Mouse (Mus musculus) left cerebral cortex, postnatal 4 days (tissue): ENCODE measurements around the gene Cfap54. TPM values are rescaled to one million over a fixed set of nuclear protein-coding genes. Genes with fewer than 3 reads are reported as not detected.
A peak's percentile ranks its signal among the peaks of the same experiment; 100 is the strongest.

Source experiments
- DNase-seq: peaks from one replicate; pipeline ENCODE4 v3.0.0-alpha.2; 2022
- intact Hi-C: fragments of 180-260 bp; cut with DNase I; formaldehyde crosslinking; loops from one replicate; pipeline ENCODE4 v1.15.1; 2025
- total RNA-seq, 2 experiments: library from RNA; stranded (reverse); gene quantifications; 2 replicates each; pipeline ENCODE4 v1.2.3; 2021

Cfap54 gene
- total RNA-seq, 2 experiments from 2014 or later: 9.8 to 12.1 TPM

DNA sequence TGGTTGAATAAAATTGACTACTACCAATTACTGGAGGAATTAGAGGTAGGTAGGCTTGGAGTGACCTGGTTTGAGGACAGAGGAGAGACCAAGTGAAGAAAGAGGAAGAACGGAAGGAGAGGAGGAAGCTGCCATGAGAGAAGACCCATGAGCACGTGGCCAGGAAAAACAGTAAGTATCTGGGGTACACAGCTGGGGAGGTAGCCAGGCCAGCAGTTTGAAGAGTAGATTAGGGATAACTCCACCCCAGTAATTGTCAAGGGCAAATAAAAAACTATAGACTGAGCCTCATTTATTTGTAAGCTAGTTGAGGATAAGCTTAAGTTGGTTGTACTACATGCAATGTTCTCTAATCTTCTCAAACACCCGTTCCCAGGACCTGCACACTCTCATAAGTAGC is 116.3 kb downstream of the Cfap54 start:
- intact Hi-C loops: no loop called here

GRCm38 (mm10) chr10:92950044-92950443 is 131.4 kb downstream of the Cfap54 start:
- no peak for DNase-seq
- intact Hi-C loops: no loop called here

More for the DNA sequence above, 116.3 kb downstream of the Cfap54 start:
- no peak for DNase-seq

DNA sequence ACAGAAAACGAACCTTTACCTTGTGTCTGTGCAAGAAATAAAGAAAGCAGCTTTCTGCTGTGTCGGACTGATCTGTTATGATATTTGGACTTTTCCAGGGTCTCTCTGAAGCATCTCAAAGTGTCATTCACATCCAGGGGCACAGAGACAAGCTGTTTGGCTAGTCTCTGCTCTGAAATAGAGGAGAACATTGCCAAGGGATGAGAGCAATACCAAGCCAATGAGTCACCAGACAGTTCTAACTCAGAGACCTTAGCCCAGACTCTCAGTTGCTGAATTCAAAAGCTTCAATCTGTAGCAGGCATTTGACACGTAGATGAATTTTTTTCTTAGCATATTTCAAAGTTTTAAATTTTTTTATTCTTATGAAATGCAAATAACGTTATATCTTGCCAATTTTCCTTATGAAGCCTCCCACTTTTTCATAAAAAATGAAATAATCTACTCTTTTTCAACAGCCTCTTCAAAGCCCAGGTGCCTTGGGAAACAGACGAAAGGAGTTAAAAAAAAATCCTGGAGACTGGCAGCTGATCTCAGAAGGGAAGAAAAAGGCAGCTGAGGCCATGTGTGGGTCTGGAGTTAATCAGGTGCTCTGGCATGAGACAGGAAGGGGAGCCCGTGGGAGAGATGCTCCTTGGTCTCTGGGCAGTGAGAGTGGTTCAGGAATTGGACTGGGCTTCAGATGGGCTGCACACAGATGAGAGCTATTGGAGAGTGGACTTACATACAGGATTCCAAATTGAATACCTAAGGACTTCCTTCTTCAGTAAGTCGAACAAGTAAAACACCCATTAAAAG is 138.4 kb downstream of the Cfap54 start:
- no peak for DNase-seq
- intact Hi-C loops: no loop called here

GRCm38 (mm10) chr10:92941616-92942015 is 139.8 kb downstream of the Cfap54 start:
- no peak for DNase-seq
- intact Hi-C loops: no loop called here

DNA sequence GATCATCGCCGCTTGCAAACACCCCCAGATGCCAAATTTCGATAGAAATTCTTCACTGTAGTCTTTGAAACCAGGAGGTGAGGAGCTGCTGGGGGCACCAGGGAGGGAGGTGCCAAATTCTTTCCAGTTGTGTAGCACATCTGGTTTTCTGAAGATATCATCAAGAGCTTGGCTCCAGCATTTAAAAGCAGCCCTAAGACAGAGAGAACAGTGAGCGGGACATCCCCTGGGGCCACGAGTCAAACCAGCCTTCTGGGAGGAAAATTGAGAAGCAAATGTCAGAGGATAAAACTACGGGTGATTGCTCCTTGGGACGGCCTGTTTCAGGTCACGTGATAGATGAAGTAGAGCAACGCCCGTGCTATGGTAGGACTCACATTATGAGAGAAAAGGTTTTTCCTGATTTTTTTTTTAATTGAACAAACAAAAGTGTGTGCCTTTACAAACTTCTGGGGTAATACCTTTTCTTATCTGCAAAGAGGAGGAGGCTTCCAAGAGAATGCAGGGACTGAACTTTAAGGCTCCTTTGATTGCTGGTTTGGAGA is 143.6 kb downstream of the Cfap54 start:
- DNase-seq: no peak
- intact Hi-C loops: no loop called here

GRCm38 (mm10) chr10:92937091-92937490 is 144.3 kb downstream of the Cfap54 start:
- DNase-seq: no peak
- intact Hi-C loops: no loop called here

DNA sequence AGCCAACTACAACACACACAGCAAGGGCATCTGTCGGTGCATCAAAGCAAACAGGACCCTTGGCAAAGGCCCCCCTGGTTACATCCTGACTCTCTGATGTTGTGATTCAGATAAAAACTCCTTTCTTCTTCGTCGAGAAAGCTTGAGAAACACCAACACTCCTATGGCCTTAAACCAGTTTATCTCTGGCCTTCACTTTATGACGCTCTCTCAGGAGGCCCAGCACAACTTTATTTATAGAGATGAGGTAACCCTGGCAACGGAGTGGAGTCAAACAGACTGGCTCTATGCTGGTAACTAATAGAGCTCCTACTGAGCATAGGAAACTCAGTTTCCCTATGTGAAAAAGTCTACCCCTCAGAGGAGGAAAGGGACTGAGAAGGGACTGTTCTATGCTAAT is 146.9 kb downstream of the Cfap54 start:
- DNase-seq: no peak
- intact Hi-C loops: no loop called here

- DNase-seq: no peak
- intact Hi-C loops: no loop called here
These were observed 147.8 kb downstream of the Cfap54 start for GRCm38 (mm10) chr10:92933616-92934015.

DNA sequence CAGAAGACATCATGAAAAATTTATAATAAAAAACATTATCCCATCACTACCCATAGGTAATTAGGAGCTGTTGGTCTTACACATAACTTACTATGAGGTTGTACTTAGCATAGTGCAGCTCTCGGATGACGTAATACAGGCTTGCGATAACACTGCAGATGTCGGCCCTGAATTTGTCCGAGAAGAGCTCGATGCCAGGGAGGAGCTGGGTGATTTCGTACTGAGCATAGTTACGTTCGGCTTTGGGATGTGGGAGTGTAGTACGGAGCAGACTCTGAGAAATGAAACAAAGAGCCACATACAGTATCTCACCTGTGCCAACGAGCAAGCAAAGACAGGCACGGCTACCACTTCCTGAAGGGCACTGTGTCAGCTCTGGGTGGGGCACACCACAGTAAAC is 149.0 kb downstream of the Cfap54 start:
- intact Hi-C loops: no loop called here
- no peak for DNase-seq

- intact Hi-C loops: no loop called here
- DNase-seq: no peak
These were observed 151.4 kb downstream of the Cfap54 start for GRCm38 (mm10) chr10:92930036-92930435.

GRCm38 (mm10) chr10:92928256-92928655 is 153.2 kb downstream of the Cfap54 start:
- intact Hi-C loops: no loop called here
- DNase-seq: peak; percentile 8

DNA sequence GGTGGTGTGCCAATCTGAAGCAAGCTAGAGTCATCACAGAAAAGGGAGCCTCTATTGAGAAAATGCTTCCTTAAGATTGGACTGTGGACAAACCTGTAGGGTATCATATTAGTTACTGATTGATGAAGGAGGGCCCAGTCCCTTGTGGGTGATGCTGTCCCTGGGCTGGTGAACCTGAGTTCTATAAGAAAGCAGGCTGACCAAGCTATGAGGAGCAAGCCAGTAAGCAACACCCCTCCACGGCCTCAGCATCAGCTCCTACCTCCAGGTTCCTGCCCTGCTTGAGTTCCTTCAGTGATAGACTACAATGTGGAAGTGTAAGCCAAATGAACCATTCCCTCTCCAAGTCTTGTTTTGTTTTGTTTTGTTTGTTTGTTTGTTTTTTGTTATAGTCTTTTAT is 162.9 kb downstream of the Cfap54 start:
- no peak for DNase-seq
- intact Hi-C loops: no loop called here

DNA sequence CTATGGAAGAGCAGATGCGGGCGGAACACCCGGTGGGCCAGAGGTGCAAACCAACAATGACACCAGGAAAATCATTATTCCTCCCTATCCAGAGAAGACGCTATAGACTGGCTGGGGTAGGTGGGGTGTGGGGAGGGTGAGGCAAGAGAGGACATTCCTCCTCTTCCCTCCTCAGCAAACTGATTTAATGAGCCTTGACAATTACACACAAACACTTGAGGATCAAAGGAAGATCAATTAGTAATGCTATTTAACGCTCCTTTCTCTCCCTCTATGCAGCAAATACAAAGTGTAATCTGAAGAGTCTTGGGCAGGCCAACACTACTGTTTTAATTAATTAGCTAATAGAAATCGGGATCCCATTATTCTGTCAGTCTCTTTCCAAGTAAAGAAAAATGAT is 174.2 kb downstream of the Cfap54 start:
- no peak for DNase-seq
- intact Hi-C loops: no loop called here

- intact Hi-C loops: no loop called here
These were observed 193.0 kb downstream of the Cfap54 start for GRCm38 (mm10) chr10:92888466-92888865.

GRCm38 (mm10) chr10:92878000-92878399 is 203.4 kb downstream of the Cfap54 start:
- no peak for DNase-seq
- intact Hi-C loops: no loop called here

More at GRCm38 (mm10) chr10:92888466-92888865, 193.0 kb downstream of the Cfap54 start:
- DNase-seq: no peak

GRCm38 (mm10) chr10:92840980-92841379 is 240.4 kb downstream of the Cfap54 start:
- intact Hi-C loops: no loop called here
- no peak for DNase-seq

DNA sequence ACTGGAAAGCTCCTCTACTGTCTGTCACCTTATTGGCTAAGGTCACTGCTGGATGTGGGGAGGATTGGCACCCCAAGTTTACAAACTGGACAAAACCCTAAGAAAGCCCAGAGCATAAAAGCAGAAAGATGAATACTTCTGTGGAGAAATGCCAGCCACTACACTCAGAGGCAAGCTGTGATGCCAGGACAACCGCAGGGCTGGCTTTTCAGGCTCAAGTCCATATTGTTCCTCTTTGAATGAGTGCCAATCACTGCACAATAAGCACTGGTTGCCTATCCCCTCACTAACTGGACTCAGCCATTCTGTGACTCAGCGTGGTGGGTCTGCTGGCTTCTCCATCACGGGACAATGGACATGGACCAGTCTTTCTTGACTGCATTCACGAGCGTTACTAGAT is 243.8 kb downstream of the Cfap54 start:
- DNase-seq: peak; percentile 57
- intact Hi-C loops: no loop called here

DNA sequence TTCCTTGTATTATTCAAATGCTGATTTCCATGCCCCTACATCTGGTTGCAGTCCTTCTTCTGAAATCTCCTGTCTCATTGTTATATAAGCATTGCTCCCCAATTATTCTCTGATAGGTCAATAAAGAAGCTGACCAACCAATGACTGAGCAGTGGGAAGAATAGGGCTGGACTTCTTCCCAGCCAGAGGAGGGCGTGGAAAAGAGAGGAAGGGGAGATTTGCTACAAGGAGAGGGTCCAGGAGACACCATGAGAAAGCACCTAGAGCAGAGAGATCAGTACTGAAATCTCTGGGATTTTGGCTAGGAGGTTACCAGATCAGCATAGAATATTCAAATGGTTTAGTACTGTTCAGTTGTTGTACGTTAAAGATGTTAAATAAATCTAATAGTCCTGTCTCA is 244.4 kb downstream of the Cfap54 start:
- intact Hi-C loops: no loop called here
- DNase-seq: no peak

GRCm38 (mm10) chr10:92821499-92821898 is 259.9 kb downstream of the Cfap54 start:
- no peak for DNase-seq
- intact Hi-C loops: no loop called here

GRCm38 (mm10) chr10:92818190-92818589 is 263.2 kb downstream of the Cfap54 start:
- intact Hi-C loops: no loop called here
- DNase-seq: no peak

DNA sequence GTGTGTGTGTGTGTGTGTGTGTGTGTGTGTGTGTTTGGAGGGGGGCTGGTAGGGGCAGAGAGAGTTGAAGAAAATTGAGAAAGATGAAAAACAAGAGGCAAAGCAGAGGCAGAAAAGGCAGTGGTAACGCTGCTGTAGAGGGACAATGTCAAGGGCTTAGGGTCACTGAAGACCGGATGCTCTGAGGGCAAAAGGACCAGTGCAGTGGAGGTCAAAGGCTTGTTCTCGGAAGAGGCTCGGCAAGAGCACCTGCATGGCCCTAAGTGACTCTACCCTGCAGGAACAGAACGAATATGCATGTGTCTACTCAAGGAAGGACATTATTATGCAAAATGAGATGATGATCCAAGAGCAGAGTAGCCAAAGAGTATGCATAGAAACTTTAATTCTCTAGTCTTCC is 264.5 kb downstream of the Cfap54 start:
- intact Hi-C loops: no loop called here

DNA sequence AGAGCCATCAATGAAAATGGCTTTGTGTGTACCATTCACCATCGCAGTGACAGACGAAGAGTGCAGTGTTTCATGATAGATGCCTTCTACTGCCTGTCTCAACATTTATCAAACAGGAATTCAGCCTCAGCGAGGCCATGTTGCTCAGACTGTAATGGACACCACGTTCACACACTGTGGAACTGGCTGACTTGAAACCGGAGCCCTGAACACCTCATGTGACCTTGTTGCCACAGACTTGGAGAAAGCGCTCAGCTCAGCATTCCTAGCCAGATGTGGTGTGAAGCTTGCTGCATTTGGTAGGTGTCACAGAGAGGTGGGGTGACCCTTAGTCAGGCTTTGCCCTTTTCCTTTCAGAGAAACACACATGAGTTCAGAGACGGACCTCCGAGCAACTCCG is 270.5 kb downstream of the Cfap54 start:
- intact Hi-C loops: no loop called here
- no peak for DNase-seq

More for the DNA sequence above, 264.5 kb downstream of the Cfap54 start:
- no peak for DNase-seq

- no peak for DNase-seq
- intact Hi-C loops: no loop called here
These were observed 289.5 kb downstream of the Cfap54 start for GRCm38 (mm10) chr10:92791908-92792307.
